9 mouse cellular contexts compared by ENCODE assay signal in genomic region chr4:54950136-54950535, GRCm38 (mm10). TPM values are rescaled to one million over a fixed set of nuclear protein-coding genes. Genes with fewer than 3 reads are reported as not detected.
DNase-seq lines count a peak whose midpoint lies in the region; ATAC-seq and TF ChIP-seq lines count a peak whose summit lies in the region.
"Had no signal": no experiment of that assay in that cellular context is flagged by ENCODE, and none has a peak within 500 bp of the region (broad histone marks: within the 10 kb centered on the region; RNA-seq: fewer than 3 reads in every experiment).

No protein-coding gene starts in this region.

- no peak for TF ChIP-seq POLR2A in heart, adult 2 months (IDR thresholded peaks at IDR 0.05; ENCODE audit: insufficient read depth, low read depth, low read length)

- no peak overlapping the region for H3K4me3 ChIP-seq in heart, adult 2 months
- peak overlapping the region; percentile 80 for H3K4me3 ChIP-seq in lung, embryonic 16.5 days (ENCODE audit: low read length)
- H3K4me3 ChIP-seq in limb, embryonic 11.5 days (ENCODE audit: low read depth, low read length) = peak overlapping the region; percentile 57
- peak overlapping the region; percentile 68 for H3K4me3 ChIP-seq in stomach, embryonic 16.5 days (replicated peaks; ENCODE audit: low read length)

- peaks cover 6% of the 10 kb centered on the region for H3K36me3 ChIP-seq in heart, adult 2 months (ENCODE audit: control insufficient read depth, insufficient read depth, low read length)
- no peaks in the 10 kb centered on the region for H3K36me3 ChIP-seq in lung, embryonic 16.5 days (ENCODE audit: control insufficient read depth, insufficient read depth, low read length)
- no peaks in the 10 kb centered on the region; the same call in 1 of the 2 replicates for H3K36me3 ChIP-seq in limb, embryonic 11.5 days (ENCODE audit: control insufficient read depth, insufficient read depth, low read length)
- no peaks in the 10 kb centered on the region for H3K36me3 ChIP-seq in stomach, embryonic 16.5 days (ENCODE audit: control insufficient read depth, insufficient read depth, low read length)

- H3K79me2 ChIP-seq in heart, adult 2 months (replicated peaks; ENCODE audit: control insufficient read depth, insufficient read depth, low read length) = no peaks in the 10 kb centered on the region

- no peak for TF ChIP-seq EP300 in heart, adult 2 months (IDR thresholded peaks at IDR 0.05; ENCODE audit: insufficient read depth, low read depth, low read length)

- H3K4me1 ChIP-seq in heart, adult 2 months (ENCODE audit: control insufficient read depth, insufficient read depth, low read length) = peaks cover 4% of the 10 kb centered on the region
- peaks cover 34% of the 10 kb centered on the region for H3K4me1 ChIP-seq in lung, embryonic 16.5 days (replicated peaks; ENCODE audit: control insufficient read depth, insufficient read depth, low read length)
- peaks cover 7% of the 10 kb centered on the region for H3K4me1 ChIP-seq in limb, embryonic 11.5 days (ENCODE audit: control insufficient read depth, insufficient read depth, low read length)
- peaks cover 28% of the 10 kb centered on the region for H3K4me1 ChIP-seq in stomach, embryonic 16.5 days (ENCODE audit: control insufficient read depth, insufficient read depth, low read length)

- DNase-seq in heart, adult 2 months = no peak
- DNase-seq in heart, adult 8-10 months (ENCODE audit: low spot score) = no peak
- DNase-seq in lung, adult 18-20 months = no peak
- DNase-seq in limb, embryonic 11.5 days (ENCODE audit: low spot score) = no peak
- DNase-seq in adrenal gland, adult 2 months = no peak
- DNase-seq in right cerebral cortex, adult 18-20 months = no peak
- DNase-seq: thymus, adult 18-20 months had no signal

- no peaks in the 10 kb centered on the region for H3K9me3 ChIP-seq in lung, embryonic 16.5 days (ENCODE audit: control insufficient read depth, low read length)
- H3K9me3 ChIP-seq in limb, embryonic 11.5 days (ENCODE audit: control insufficient read depth, low read length) = no peaks in the 10 kb centered on the region
- H3K9me3 ChIP-seq in stomach, embryonic 16.5 days (replicated peaks; ENCODE audit: control insufficient read depth, low read length) = no peaks in the 10 kb centered on the region

- no peak for TF ChIP-seq CTCF in heart, adult 2 months (IDR thresholded peaks at IDR 0.05)

- WGBS in heart, adult 2 months = 18% methylated on average over 2 of the region's 2 CpGs
- WGBS in lung, embryonic 16.5 days = 10% methylated on average over 2 of the region's 2 CpGs
- WGBS in limb, embryonic 11.5 days = 36% methylated on average over 2 of the region's 2 CpGs
- 12% methylated on average over 2 of the region's 2 CpGs for WGBS in stomach, embryonic 16.5 days

- intact Hi-C loops in heart, adult 2 months (cut with DNase I) = no loop called here

- peak overlapping the region; percentile 73 for H3K27ac ChIP-seq in heart, adult 2 months
- H3K27ac ChIP-seq in lung, embryonic 16.5 days (ENCODE audit: low read length) = peak overlapping the region; percentile 90
- H3K27ac ChIP-seq in limb, embryonic 11.5 days (replicated peaks; ENCODE audit: low read depth, low read length) = no peak overlapping the region
- H3K27ac ChIP-seq in stomach, embryonic 16.5 days (ENCODE audit: low read length) = peak overlapping the region; percentile 95

- no peak overlapping the region for H3K9ac ChIP-seq in heart, adult 2 months (ENCODE audit: low read depth, low read length)
- peak overlapping the region; percentile 90 for H3K9ac ChIP-seq in lung, embryonic 16.5 days (ENCODE audit: low read length)
- H3K9ac ChIP-seq in limb, embryonic 11.5 days (ENCODE audit: low read length) = peak overlapping the region; percentile 97
- H3K9ac ChIP-seq in stomach, embryonic 16.5 days (ENCODE audit: low read length) = peak overlapping the region; percentile 50

- no peak for ATAC-seq in lung, embryonic 16.5 days (ENCODE audit: low read depth)
- no peak for ATAC-seq in limb, embryonic 11.5 days (ENCODE audit: insufficient number of reproducible peaks, low FRiP score, low TSS enrichment, low read depth)
- no peak for ATAC-seq in stomach, embryonic 16.5 days (ENCODE audit: insufficient read depth, low FRiP score)

- H3K4me2 ChIP-seq in lung, embryonic 16.5 days (ENCODE audit: low read depth, low read length) = peak overlapping the region; percentile 95
- H3K4me2 ChIP-seq in limb, embryonic 11.5 days (ENCODE audit: low read depth, severe bottlenecking) = peak overlapping the region; percentile 76
- peak overlapping the region; percentile 86 for H3K4me2 ChIP-seq in stomach, embryonic 16.5 days (ENCODE audit: low read depth, low read length)

- no peaks in the 10 kb centered on the region for H3K27me3 ChIP-seq in heart, adult 2 months (ENCODE audit: control insufficient read depth, insufficient read depth, low read length)
- no peaks in the 10 kb centered on the region for H3K27me3 ChIP-seq in lung, embryonic 16.5 days (ENCODE audit: control insufficient read depth, insufficient read depth, low read depth, low read length)
- H3K27me3 ChIP-seq in limb, embryonic 11.5 days (ENCODE audit: control insufficient read depth, insufficient read depth, low read length) = no peaks in the 10 kb centered on the region
- H3K27me3 ChIP-seq in stomach, embryonic 16.5 days (ENCODE audit: control insufficient read depth, insufficient read depth, low read length) = no peaks in the 10 kb centered on the region

RNA-seq across cellular contexts. Expression of gene Zfp462, which starts 5.3 kb away (rescaled TPM):
- total RNA-seq in heart, adult 2 months (2021) = 1 to 10 TPM; 7.5 to 7.6 TPM
- 5.0 and 5.4 TPM in 2 replicates for polyA plus RNA-seq in heart, adult 2 months (2012; rRNA removed)
- total RNA-seq in heart, adult 8-10 months (2022) = 1 to 10 TPM; 4.4 to 7.8 (median 6.4) TPM
- polyA plus RNA-seq in lung, embryonic 16.5 days (2015; fragmentation: Nextera tagmentation; extraction: Ambion mirVana) = 2.6 and 2.7 TPM in 2 replicates
- polyA plus RNA-seq in limb, embryonic 11.5 days (2014; fragmentation: Nextera tagmentation; extraction: Ambion mirVana) = 9.5 and 11.4 TPM in 2 replicates
- 1.9 and 3.0 TPM in 2 replicates for polyA plus RNA-seq in stomach, embryonic 16.5 days (2015; fragmentation: Nextera tagmentation; extraction: Ambion mirVana)
- 10 to 100 TPM; 36.5 to 41.1 TPM for total RNA-seq in adrenal gland, adult 2 months (2021)
- 11.5 and 13.7 TPM in 2 replicates for polyA plus RNA-seq in adrenal gland, adult 2 months (2012; rRNA removed)
